Mouse (Mus musculus): ENCODE measurements around the gene Ndufs6. TPM values are rescaled to one million over a fixed set of nuclear protein-coding genes. Genes with fewer than 3 reads are reported as not detected.

Ndufs6 gene
- polyA plus RNA-seq, 2 experiments from 2014 or later = 141 to 144 TPM

GRCm38 (mm10) chr13:73305398-73306084, 22.8 kb downstream of the Ndufs6 start:
- peak; percentile 77 for ATAC-seq

GRCm38 (mm10) chr13:73304729-73305128, 23.6 kb downstream of the Ndufs6 start:
- no peak for ATAC-seq

GRCm38 (mm10) chr13:73299322-73299721, 29.0 kb downstream of the Ndufs6 start:
- no peak for ATAC-seq

- no peak for ATAC-seq
Measured at GRCm38 (mm10) chr13:73298717-73299116, 29.6 kb downstream of the Ndufs6 start.

- no peak for ATAC-seq
Measured at GRCm38 (mm10) chr13:73291102-73291501, 37.2 kb downstream of the Ndufs6 start.

- no peak for ATAC-seq
Measured at GRCm38 (mm10) chr13:73290206-73290605, 38.1 kb downstream of the Ndufs6 start.

- ATAC-seq = no peak
Measured at GRCm38 (mm10) chr13:73283534-73283933, 44.8 kb downstream of the Ndufs6 start.

GRCm38 (mm10) chr13:73282407-73282806, 45.9 kb downstream of the Ndufs6 start:
- no peak for ATAC-seq

GRCm38 (mm10) chr13:73279196-73279595, 49.1 kb downstream of the Ndufs6 start:
- ATAC-seq = no peak

- ATAC-seq = no peak
Measured at GRCm38 (mm10) chr13:73277797-73278196, 50.5 kb downstream of the Ndufs6 start.

GRCm38 (mm10) chr13:73277361-73277760, 51.0 kb downstream of the Ndufs6 start:
- no peak for ATAC-seq

GRCm38 (mm10) chr13:73273536-73273935, 54.8 kb downstream of the Ndufs6 start:
- ATAC-seq = no peak

GRCm38 (mm10) chr13:73272794-73273282, 55.5 kb downstream of the Ndufs6 start:
- ATAC-seq = no peak

GRCm38 (mm10) chr13:73271336-73272242, 56.8 kb downstream of the Ndufs6 start:
- ATAC-seq = no peak

- ATAC-seq = no peak
Measured at GRCm38 (mm10) chr13:73270451-73271081, 57.8 kb downstream of the Ndufs6 start.

GRCm38 (mm10) chr13:73269891-73270290, 58.5 kb downstream of the Ndufs6 start:
- ATAC-seq = no peak

Other genes starting within 250 kb of the Ndufs6 start
- gene Irx4, start 68.1 kb downstream of the Ndufs6 start, polyA plus RNA-seq (2017; shearing (Covaris generic)) = not detected
- 100 to 1,000 TPM in 1 of 2 experiments, 10 to 100 TPM in 1; 94.9 to 126 TPM for gene Mrpl36, start within 50 bp of the Ndufs6 start, polyA plus RNA-seq (2017; shearing (Covaris generic))
- 10 to 100 TPM; 29.0 to 34.0 TPM for gene Lpcat1, start 138.7 kb upstream of the Ndufs6 start, polyA plus RNA-seq (2017; shearing (Covaris generic))
- not detected for gene Slc6a3, start 208.2 kb upstream of the Ndufs6 start, polyA plus RNA-seq (2017; shearing (Covaris generic))

Measured in CD4-positive, CD25-positive, alpha-beta regulatory T cell, adult 4 months (primary cell).